Mouse (Mus musculus) midbrain, embryonic 12.5 days (tissue): ENCODE results near the gene Rbpms2. TPM values are rescaled to one million over a fixed set of nuclear protein-coding genes. Genes with fewer than 3 reads are reported as not detected.

Source experiments
- ATAC-seq: fragments of 200-750 bp; cut with Nextera tagmentation; 2 replicates; pipeline ENCODE4 v1.8.0; 2017; ENCODE audit warnings: low read depth, moderate TSS enrichment, moderate library complexity; ENCODE audit not compliant: low FRiP score
- H3K27ac ChIP-seq: fragments of 300-500 bp; sonication (generic); replicated peaks from 2 replicates; pipeline ENCODE4 v1.5.1; 2016; ENCODE audit warnings: mild to moderate bottlenecking
- H3K27me3 ChIP-seq: fragments of 300-500 bp; sonication (generic); 2 replicates; pipeline ENCODE4 v1.6.1; 2016; ENCODE audit warnings: mild to moderate bottlenecking
- H3K36me3 ChIP-seq: fragments of 300-500 bp; sonication (generic); 2 replicates; pipeline ENCODE4 v1.6.1; 2016
- H3K4me1 ChIP-seq: fragments of 300-500 bp; sonication (generic); 2 replicates; pipeline ENCODE4 v1.6.1; 2016
- H3K4me2 ChIP-seq: fragments of 300-500 bp; sonication (generic); replicated peaks from 2 replicates; pipeline ENCODE4 v1.6.1; 2016; ENCODE audit warnings: mild to moderate bottlenecking, moderate library complexity
- H3K4me3 ChIP-seq: fragments of 300-500 bp; sonication (generic); 2 replicates; pipeline ENCODE4 v1.5.1; 2016; ENCODE audit warnings: mild to moderate bottlenecking
- H3K9ac ChIP-seq: fragments of 300-500 bp; sonication (generic); replicated peaks from 2 replicates; pipeline ENCODE4 v1.6.1; 2016; ENCODE audit warnings: mild to moderate bottlenecking, moderate library complexity
- H3K9me3 ChIP-seq: fragments of 300-500 bp; sonication (generic); 2 replicates; pipeline ENCODE4 v1.6.1; 2016; ENCODE audit warnings: mild to moderate bottlenecking
- WGBS: fragments of 180-500 bp; shearing (Covaris S2); methylation state at CpG from one replicate; pipeline ENCODE4 v1.1.7; 2016; 5-methylcytosine and 5-hydroxymethylcytosine counted together
- polyA plus RNA-seq: library from polyadenylated mRNA; unstranded; fragments of >200 nt; fragmentation: Nextera tagmentation; extraction: Ambion mirVana; gene quantifications from 2 replicates; pipeline ENCODE4 v1.2.1, GENCODE M21; 2016

Rbpms2 gene
- polyA plus RNA-seq, 1 experiment from 2014 or later = 12.8 TPM

DNA sequence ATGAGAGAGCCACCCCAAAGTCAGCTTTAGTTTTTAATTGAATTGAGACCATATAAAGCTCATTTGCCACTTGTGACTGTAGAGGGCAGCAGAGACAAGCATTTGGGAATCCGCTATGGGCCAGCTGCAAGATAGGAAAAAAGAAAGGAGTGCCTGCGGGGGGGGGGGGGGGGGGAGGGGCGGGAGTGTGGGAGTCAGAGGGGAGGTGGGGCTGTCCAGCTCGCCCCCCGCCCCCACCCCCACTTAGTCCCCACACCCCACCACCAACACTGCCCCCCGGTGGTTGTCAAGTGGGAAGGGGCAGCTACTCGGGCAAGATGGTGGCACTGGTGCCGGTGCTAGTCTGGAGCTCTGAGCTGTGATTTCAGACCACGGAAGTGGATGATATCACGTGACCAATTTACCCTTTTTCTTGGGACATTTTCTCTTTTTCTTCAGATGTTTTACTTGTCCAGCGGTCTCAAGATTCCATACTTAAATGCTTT is 30.6 kb upstream of the Rbpms2 start:
- H3K4me2 ChIP-seq = no peak overlapping the region
- ATAC-seq = no peak
- no peak overlapping the region for H3K27ac ChIP-seq
- H3K27me3 ChIP-seq = no peaks in the 10 kb centered on the region
- no peaks in the 10 kb centered on the region for H3K4me1 ChIP-seq
- H3K9me3 ChIP-seq = no peaks in the 10 kb centered on the region
- 56% methylated on average over 7 of the region's 11 CpGs for WGBS
- no peak overlapping the region for H3K9ac ChIP-seq
- H3K36me3 ChIP-seq = peaks cover 16% of the 10 kb centered on the region
- no peak overlapping the region for H3K4me3 ChIP-seq

- Histone ChIP-seq H3K9me3 (no peaks in the 10 kb centered on the region), H3K27ac (no peak overlapping the region), H3K9ac (no peak overlapping the region), H3K4me3 (no peak overlapping the region), H3K4me1 (peaks cover 3% of the 10 kb centered on the region; the same call in 1 of the 2 replicates), H3K36me3 (0 out of 2 replicates have a peak, but pooled peaks cover under 1% of the 10 kb centered on the region), H3K4me2 (no peak overlapping the region), H3K27me3 (no peaks in the 10 kb centered on the region)
- no peak for ATAC-seq
- WGBS = 61% methylated on average over 2 of the region's 2 CpGs
These were observed 28.5 kb upstream of the Rbpms2 start for GRCm38 (mm10) chr9:65600951-65601350.

DNA sequence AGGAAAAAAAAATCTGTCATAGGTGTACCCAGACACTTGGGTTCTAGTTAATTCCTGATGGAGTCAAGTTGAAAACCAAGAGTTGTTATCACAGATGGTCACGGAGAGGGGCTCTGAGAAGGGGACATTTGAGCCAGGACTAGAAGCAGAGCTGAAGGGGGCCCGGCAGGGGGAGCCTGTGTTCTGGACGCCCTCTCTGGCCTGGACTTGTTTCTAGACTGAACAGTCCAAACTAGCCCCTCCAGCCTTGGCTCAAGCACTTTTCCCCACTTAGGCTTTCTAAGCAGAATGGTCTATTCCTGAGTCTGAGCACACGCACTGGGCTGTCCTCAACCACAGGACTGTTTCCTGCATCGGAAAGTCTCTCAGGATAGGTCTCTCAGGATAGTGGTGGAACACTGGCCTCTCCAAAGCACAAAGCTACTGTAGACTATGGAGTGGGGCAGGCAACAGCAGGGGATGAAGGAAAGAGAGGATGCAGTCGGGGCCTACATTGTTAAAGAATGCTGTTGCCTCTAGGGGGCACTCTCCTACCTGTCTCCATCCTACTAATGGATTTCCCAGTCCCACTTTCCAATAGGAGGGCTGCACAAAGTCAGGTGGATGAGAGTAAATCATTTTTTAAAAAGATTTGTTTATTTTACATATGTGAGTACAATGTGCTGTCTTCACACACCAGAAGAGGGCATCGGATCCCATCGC is 25.9 kb upstream of the Rbpms2 start:
- WGBS = 55% methylated on average over 8 of the region's 8 CpGs

DNA sequence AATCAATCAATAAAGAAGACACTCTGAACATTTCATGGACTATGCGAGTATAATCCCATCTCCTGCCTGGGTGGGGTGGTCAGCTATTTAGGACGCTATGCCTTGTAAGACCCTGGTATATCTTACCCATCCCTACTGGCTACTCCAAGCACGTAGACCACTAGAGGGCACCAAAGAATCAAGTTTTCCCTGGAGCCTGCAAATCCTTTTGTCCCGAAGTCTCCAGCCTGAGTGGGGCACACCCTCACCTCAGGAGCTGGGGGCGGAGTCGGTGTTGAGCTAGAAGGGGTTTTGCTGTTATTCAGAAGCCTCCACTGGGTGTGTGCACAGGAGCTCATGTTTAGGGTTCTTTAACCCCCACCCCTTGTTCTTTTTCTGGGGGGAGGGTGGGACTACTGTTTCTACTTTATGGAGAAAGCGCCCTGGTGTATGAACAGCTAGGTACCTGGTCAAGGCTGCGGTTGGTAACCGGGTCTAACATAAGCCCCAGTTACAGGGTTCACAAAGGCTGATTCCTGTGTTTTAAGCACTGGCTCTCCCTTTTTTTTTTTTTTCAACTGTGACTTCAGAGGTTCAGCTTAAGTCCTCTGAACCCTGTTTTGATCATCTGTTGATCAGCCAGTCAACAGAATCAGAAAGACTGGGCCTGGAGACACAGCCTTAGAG is 23.8 kb upstream of the Rbpms2 start:
- H3K4me3 ChIP-seq = peak overlapping the region; percentile 20
- H3K9ac ChIP-seq = no peak overlapping the region
- 5% methylated on average over 9 of the region's 9 CpGs for WGBS
- H3K36me3 ChIP-seq = no peaks in the 10 kb centered on the region
- H3K9me3 ChIP-seq = no peaks in the 10 kb centered on the region
- ATAC-seq = peak; percentile 72; the same call in 1 of the 2 replicates
- peaks cover 3% of the 10 kb centered on the region; the same call in 1 of the 2 replicates for H3K4me1 ChIP-seq
- peaks cover 15% of the 10 kb centered on the region for H3K27me3 ChIP-seq
- H3K4me2 ChIP-seq = peak overlapping the region; percentile 44
- no peak overlapping the region for H3K27ac ChIP-seq

More for the DNA sequence above, 25.9 kb upstream of the Rbpms2 start:
- Histone ChIP-seq H3K36me3 (no peaks in the 10 kb centered on the region), H3K4me3 (no peak overlapping the region), H3K4me2 (no peak overlapping the region), H3K9me3 (no peaks in the 10 kb centered on the region), H3K27ac (no peak overlapping the region), H3K27me3 (peaks cover 15% of the 10 kb centered on the region), H3K4me1 (peaks cover 3% of the 10 kb centered on the region; the same call in 1 of the 2 replicates), H3K9ac (no peak overlapping the region)
- ATAC-seq = no peak

GRCm38 (mm10) chr9:65606321-65607109 is 22.9 kb upstream of the Rbpms2 start:
- no peak overlapping the region for H3K4me3 ChIP-seq
- peaks cover 15% of the 10 kb centered on the region for H3K27me3 ChIP-seq
- H3K9ac ChIP-seq = no peak overlapping the region
- H3K36me3 ChIP-seq = no peaks in the 10 kb centered on the region
- no peak overlapping the region for H3K27ac ChIP-seq
- 32% methylated on average over 9 of the region's 9 CpGs for WGBS
- H3K4me1 ChIP-seq = peaks cover 3% of the 10 kb centered on the region; the same call in 1 of the 2 replicates
- H3K4me2 ChIP-seq = no peak overlapping the region
- no peaks in the 10 kb centered on the region for H3K9me3 ChIP-seq
- ATAC-seq = no peak

GRCm38 (mm10) chr9:65607120-65607519 is 22.3 kb upstream of the Rbpms2 start:
- no peak overlapping the region for H3K4me2 ChIP-seq

DNA sequence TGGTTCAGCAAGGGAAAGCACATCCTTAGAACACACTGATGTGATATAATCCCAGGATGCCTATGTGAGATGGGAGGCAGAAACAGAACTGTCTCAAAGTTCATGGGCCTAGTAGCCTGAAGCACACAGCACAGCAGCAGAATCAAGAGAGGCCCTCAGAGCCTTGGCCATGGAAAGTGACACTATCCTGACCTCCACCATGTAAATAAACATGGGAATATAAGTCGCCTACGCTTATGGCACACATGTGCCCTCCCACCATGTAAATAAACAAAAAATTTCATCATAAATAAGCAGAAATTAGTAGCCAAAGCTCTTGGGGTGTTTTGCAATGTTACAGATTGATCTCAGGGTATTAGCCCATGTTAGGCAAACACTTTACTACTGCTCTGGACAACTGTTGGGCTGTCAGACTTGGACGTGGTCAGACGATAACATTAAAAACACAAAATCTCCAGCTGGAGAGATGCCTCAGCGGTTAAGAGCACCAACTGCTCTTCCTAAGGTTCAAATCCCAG is 17.4 kb upstream of the Rbpms2 start:
- no peak for ATAC-seq
- H3K4me1 ChIP-seq = no peaks in the 10 kb centered on the region
- H3K36me3 ChIP-seq = no peaks in the 10 kb centered on the region
- H3K27me3 ChIP-seq = peaks cover 8% of the 10 kb centered on the region; the same call in 1 of the 2 replicates
- no peaks in the 10 kb centered on the region for H3K9me3 ChIP-seq
- no peak overlapping the region for H3K4me3 ChIP-seq
- no peak overlapping the region for H3K27ac ChIP-seq
- H3K9ac ChIP-seq = no peak overlapping the region
- no peak overlapping the region for H3K4me2 ChIP-seq
- 93% methylated on average over 5 of the region's 5 CpGs for whole genome bisulfite sequencing

More at GRCm38 (mm10) chr9:65607120-65607519, 22.3 kb upstream of the Rbpms2 start:
- no peaks in the 10 kb centered on the region for H3K9me3 ChIP-seq
- no peak overlapping the region for H3K27ac ChIP-seq
- H3K27me3 ChIP-seq = peaks cover 15% of the 10 kb centered on the region
- no peak for ATAC-seq
- H3K4me3 ChIP-seq = no peak overlapping the region
- WGBS = 42% methylated on average over 2 of the region's 2 CpGs
- H3K36me3 ChIP-seq = no peaks in the 10 kb centered on the region
- H3K9ac ChIP-seq = no peak overlapping the region
- H3K4me1 ChIP-seq = peaks cover 3% of the 10 kb centered on the region; the same call in 1 of the 2 replicates

- H3K9me3 ChIP-seq = no peaks in the 10 kb centered on the region
- 64% methylated on average over 2 of the region's 2 CpGs for WGBS
- no peaks in the 10 kb centered on the region for H3K4me1 ChIP-seq
- no peaks in the 10 kb centered on the region for H3K36me3 ChIP-seq
- no peak overlapping the region for H3K4me3 ChIP-seq
- no peak overlapping the region for H3K4me2 ChIP-seq
- H3K9ac ChIP-seq = no peak overlapping the region
- no peak for ATAC-seq
- H3K27ac ChIP-seq = no peak overlapping the region
- 0 out of 2 replicates have a peak, but pooled peaks cover 2% of the 10 kb centered on the region for H3K27me3 ChIP-seq
These were observed 16.4 kb upstream of the Rbpms2 start for GRCm38 (mm10) chr9:65613098-65613497.

GRCm38 (mm10) chr9:65619311-65619710 is 10.1 kb upstream of the Rbpms2 start:
- no peak overlapping the region for H3K4me3 ChIP-seq
- no peaks in the 10 kb centered on the region for H3K9me3 ChIP-seq
- H3K36me3 ChIP-seq = no peaks in the 10 kb centered on the region
- no peak overlapping the region for H3K4me2 ChIP-seq
- H3K4me1 ChIP-seq = no peaks in the 10 kb centered on the region
- H3K27me3 ChIP-seq = no peaks in the 10 kb centered on the region
- no peak for ATAC-seq
- no peak overlapping the region for H3K9ac ChIP-seq
- 68% methylated on average over 3 of the region's 3 CpGs for WGBS
- H3K27ac ChIP-seq = no peak overlapping the region

- Histone ChIP-seq H3K36me3 (no peaks in the 10 kb centered on the region), H3K27ac (no peak overlapping the region), H3K9ac (no peak overlapping the region), H3K4me3 (no peak overlapping the region), H3K4me1 (no peaks in the 10 kb centered on the region), H3K27me3 (peaks cover 6% of the 10 kb centered on the region), H3K4me2 (no peak overlapping the region), H3K9me3 (no peaks in the 10 kb centered on the region)
- WGBS = 89% methylated on average over 4 of the region's 4 CpGs
- ATAC-seq = no peak
These were observed 8.3 kb upstream of the Rbpms2 start for GRCm38 (mm10) chr9:65621196-65621595.

DNA sequence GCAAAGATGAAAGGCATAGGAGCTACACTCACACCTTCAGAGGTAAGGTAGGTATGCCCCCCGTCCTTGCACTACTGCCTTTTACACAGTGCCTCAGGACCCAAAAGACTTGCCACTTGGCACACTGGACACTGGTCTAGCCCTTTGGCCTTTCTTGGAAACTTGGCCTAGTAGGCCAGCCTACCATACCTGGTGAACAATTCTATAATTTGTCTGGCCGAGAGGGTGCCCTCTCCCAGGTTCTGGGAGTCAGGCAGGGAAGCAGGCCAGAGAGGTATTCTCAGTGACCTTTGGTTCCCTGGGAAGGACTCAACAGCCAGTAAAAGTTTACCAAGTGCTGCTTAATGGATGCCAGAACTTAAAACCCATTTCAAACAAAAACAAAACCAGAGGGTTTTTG is 7.8 kb upstream of the Rbpms2 start:
- no peaks in the 10 kb centered on the region for H3K36me3 ChIP-seq
- H3K27me3 ChIP-seq = peaks cover 9% of the 10 kb centered on the region
- no peak for ATAC-seq
- H3K4me1 ChIP-seq = no peaks in the 10 kb centered on the region
- H3K4me3 ChIP-seq = no peak overlapping the region
- H3K27ac ChIP-seq = no peak overlapping the region
- H3K4me2 ChIP-seq = no peak overlapping the region
- 90% methylated on average over 2 of the region's 2 CpGs for WGBS
- no peaks in the 10 kb centered on the region for H3K9me3 ChIP-seq
- H3K9ac ChIP-seq = no peak overlapping the region
